Mouse (Mus musculus) heart, adult 2 months (tissue): ENCODE data around the gene Rtbdn. TPM values are rescaled to one million over a fixed set of nuclear protein-coding genes. Genes with fewer than 3 reads are reported as not detected.

Experiments
- DNase-seq, 2 experiments: peaks; one replicate each; pipeline ENCODE4 v3.0.0; 2021
- H3K27ac ChIP-seq: fragments of 200-600 bp; 2 replicates; pipeline ENCODE4 v1.8.1; 2022
- H3K27me3 ChIP-seq: fragments of 200-500 bp; 2 replicates; pipeline ENCODE4 v1.6.1; 2012; ENCODE audit warnings: mild to moderate bottlenecking, low read length, inconsistent platforms, mixed read lengths; ENCODE audit not compliant: control insufficient read depth, insufficient read depth
- H3K36me3 ChIP-seq: fragments of 200-500 bp; 2 replicates; pipeline ENCODE4 v1.6.1; 2012; ENCODE audit warnings: low read length, inconsistent platforms; ENCODE audit not compliant: control insufficient read depth, insufficient read depth
- H3K4me1 ChIP-seq: fragments of 200-500 bp; 2 replicates; pipeline ENCODE4 v1.6.1; 2011; ENCODE audit warnings: low read length; ENCODE audit not compliant: control insufficient read depth, insufficient read depth
- H3K4me3 ChIP-seq: fragments of 200-600 bp; 2 replicates; pipeline ENCODE4 v1.8.1; 2022
- H3K79me2 ChIP-seq: fragments of 200-500 bp; replicated peaks from 2 replicates; pipeline ENCODE4 v1.6.1; 2012; ENCODE audit warnings: mild to moderate bottlenecking, inconsistent platforms, low read length, moderate library complexity, mixed read lengths; ENCODE audit not compliant: control insufficient read depth, insufficient read depth
- H3K9ac ChIP-seq: fragments of 200-500 bp; 2 replicates; pipeline ENCODE4 v1.6.1; 2012; ENCODE audit warnings: low read depth, mild to moderate bottlenecking, control low read depth, inconsistent platforms, low read length, mixed read lengths
- CTCF ChIP-seq: fragments of 200-600 bp; IDR thresholded peaks from 2 replicates; pipeline ENCODE4 v1.8.1; 2022; ENCODE audit warnings: antibody characterized with exemption, mild to moderate bottlenecking, moderate library complexity
- EP300 ChIP-seq: fragments of 200-500 bp; IDR thresholded peaks from 2 replicates; pipeline ENCODE4 v1.6.1; 2011; ENCODE audit warnings: low read depth, low read length, control low read depth; ENCODE audit not compliant: insufficient read depth
- POLR2A ChIP-seq: fragments of 200-500 bp; IDR thresholded peaks from 2 replicates; pipeline ENCODE4 v1.6.1; 2011; ENCODE audit warnings: mild to moderate bottlenecking, low read depth, low read length, control low read depth; ENCODE audit not compliant: insufficient read depth
- WGBS: fragments of 180-500 bp; shearing (Covaris S2); methylation state at CpG from one replicate; pipeline ENCODE4 v1.1.7; 2018; 5-methylcytosine and 5-hydroxymethylcytosine counted together
- intact Hi-C: fragments of 180-260 bp; cut with DNase I; formaldehyde crosslinking; loops from one replicate; pipeline ENCODE4 v1.15.1; 2025
- polyA plus RNA-seq: library from polyadenylated mRNA; depleted of rRNA; stranded (reverse); fragments of >200 nt; gene quantifications from 2 replicates; pipeline ENCODE4 v1.2.3, GENCODE M21; 2012
- total RNA-seq, 2 experiments: library from RNA; stranded (reverse); gene quantifications; 2 replicates each; pipeline ENCODE4 v1.2.3; 2021

Rtbdn gene
- total and polyA plus RNA-seq, 3 experiments, result not detected

- 80% methylated on average over 6 of the region's 6 CpGs for WGBS
- no peak overlapping the region for H3K9ac ChIP-seq
- H3K27me3 ChIP-seq, result peaks cover 4% of the 10 kb centered on the region
- TF ChIP-seq CTCF, result no peak
- no peak for TF ChIP-seq POLR2A
- no peak for TF ChIP-seq EP300
- intact Hi-C loops, result no loop called here
- H3K27ac ChIP-seq, result no peak overlapping the region
- H3K79me2 ChIP-seq, result no peaks in the 10 kb centered on the region
- peaks cover 1% of the 10 kb centered on the region; the same call in 1 of the 2 replicates for H3K4me1 ChIP-seq
- H3K4me3 ChIP-seq, result no peak overlapping the region
- DNase-seq, result no peak
- no peaks in the 10 kb centered on the region for H3K36me3 ChIP-seq
Observed at GRCm38 (mm10) chr8:84910551-84910950, 36.2 kb upstream of the Rtbdn start.

DNA sequence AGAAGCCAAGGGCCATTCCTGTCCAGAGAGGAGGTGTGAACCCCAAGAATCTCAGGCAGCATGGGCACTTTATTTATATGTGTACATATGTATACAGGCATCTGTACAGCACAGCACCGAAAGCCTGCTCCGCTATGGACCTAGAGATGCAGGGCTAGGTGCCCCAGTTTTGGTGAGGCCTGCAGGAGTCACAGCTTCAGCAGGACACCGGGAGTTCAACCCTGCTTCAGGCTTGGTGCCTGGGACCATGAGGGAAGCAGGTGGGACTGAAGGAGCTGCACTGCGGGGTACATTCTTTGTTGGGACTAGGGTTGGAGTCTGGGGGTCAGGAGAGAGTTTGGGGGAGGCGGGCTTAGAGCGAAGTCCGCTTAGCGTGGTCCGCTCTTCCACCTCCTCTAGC is 34.9 kb upstream of the Rtbdn start:
- 89% methylated on average over 9 of the region's 9 CpGs for WGBS
- peaks cover 4% of the 10 kb centered on the region for H3K27me3 ChIP-seq
- H3K79me2 ChIP-seq, result no peaks in the 10 kb centered on the region
- no peak overlapping the region for H3K27ac ChIP-seq
- intact Hi-C loops, result no loop called here
- H3K4me3 ChIP-seq, result no peak overlapping the region
- no peak overlapping the region for H3K9ac ChIP-seq
- peaks cover 1% of the 10 kb centered on the region; the same call in 1 of the 2 replicates for H3K4me1 ChIP-seq
- no peaks in the 10 kb centered on the region for H3K36me3 ChIP-seq
- TF ChIP-seq POLR2A (no peak), CTCF (no peak), EP300 (no peak)
- DNase-seq, result no peak

DNA sequence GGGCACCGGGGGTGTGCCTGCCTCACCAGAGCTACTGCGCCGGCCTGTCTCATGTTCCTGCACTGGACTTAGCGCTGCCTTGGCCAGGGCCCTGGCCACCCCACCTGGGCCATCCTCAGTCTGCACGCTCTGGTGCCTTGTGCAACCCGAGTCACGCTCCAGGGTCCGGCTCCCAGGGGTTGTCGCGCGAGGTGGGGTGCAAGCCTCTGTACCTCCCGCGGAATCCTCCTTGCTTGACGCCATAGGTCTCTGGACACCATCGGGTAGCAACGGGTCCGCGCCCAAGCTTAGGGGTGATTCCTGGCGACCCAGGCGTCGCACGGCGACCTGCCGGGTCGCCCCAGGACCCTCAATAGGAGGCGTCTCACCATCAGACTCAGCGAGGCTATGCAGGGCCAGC is 34.4 kb upstream of the Rtbdn start:
- no peak for DNase-seq
- H3K4me3 ChIP-seq, result peak overlapping the region; percentile 54
- no peak overlapping the region for H3K27ac ChIP-seq
- H3K79me2 ChIP-seq, result no peaks in the 10 kb centered on the region
- intact Hi-C loops, result no loop called here
- no peaks in the 10 kb centered on the region for H3K36me3 ChIP-seq
- TF ChIP-seq POLR2A (no peak), CTCF (no peak), EP300 (no peak)
- H3K4me1 ChIP-seq, result peaks cover 1% of the 10 kb centered on the region; the same call in 1 of the 2 replicates
- 40% methylated on average over 27 of the region's 27 CpGs for WGBS
- no peak overlapping the region for H3K9ac ChIP-seq
- H3K27me3 ChIP-seq, result peaks cover 4% of the 10 kb centered on the region

DNA sequence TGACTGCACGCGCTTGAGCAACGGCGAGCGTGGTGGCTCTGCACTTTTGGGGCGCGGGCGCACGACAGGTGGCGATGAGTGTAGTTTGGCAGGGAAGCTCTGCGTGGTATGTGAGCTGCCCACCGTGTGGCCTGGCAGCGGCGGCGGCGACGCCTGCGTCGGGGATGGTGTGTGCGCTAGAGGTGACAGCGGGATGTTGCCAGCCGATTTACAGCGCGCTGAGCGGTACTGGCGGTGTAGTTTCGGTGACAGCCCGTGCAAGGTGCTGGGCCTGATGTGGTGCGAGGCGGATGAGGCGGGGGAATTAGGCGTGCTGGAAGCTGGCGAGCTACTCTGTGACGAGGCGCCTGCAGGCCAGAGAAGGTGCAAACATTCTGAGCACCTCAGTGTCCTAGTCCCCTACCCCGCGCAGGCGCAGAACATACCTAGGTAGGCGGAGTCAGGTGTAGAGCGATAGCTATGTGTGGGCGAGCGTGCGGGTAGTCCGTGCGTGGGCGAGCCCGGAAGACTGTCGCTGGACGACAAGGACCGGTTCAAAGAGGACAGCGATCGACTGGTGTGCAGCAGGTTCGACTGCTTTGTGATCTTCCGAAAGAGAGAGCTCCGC is 33.8 kb upstream of the Rtbdn start:
- peak overlapping the region; percentile 55 for H3K9ac ChIP-seq
- H3K27me3 ChIP-seq, result peaks cover 4% of the 10 kb centered on the region
- peak overlapping the region; percentile 54 for H3K4me3 ChIP-seq
- WGBS, result 2% methylated on average over 55 of the region's 55 CpGs
- H3K36me3 ChIP-seq, result no peaks in the 10 kb centered on the region
- no peaks in the 10 kb centered on the region for H3K79me2 ChIP-seq
- TF ChIP-seq POLR2A (peak; percentile 45; the same call in 1 of the 2 replicates), EP300 (no peak), CTCF (no peak)
- H3K27ac ChIP-seq, result no peak overlapping the region
- peaks cover 1% of the 10 kb centered on the region; the same call in 1 of the 2 replicates for H3K4me1 ChIP-seq
- intact Hi-C loops, result no loop called here
- peak; percentile 62 to 80 for DNase-seq

- H3K79me2 ChIP-seq, result no peaks in the 10 kb centered on the region
- H3K4me3 ChIP-seq, result peak overlapping the region; percentile 54
- H3K27ac ChIP-seq, result no peak overlapping the region
- intact Hi-C loops, result no loop called here
- no peak for DNase-seq
- WGBS, result 10% methylated on average over 9 of the region's 9 CpGs
- peak overlapping the region; percentile 55 for H3K9ac ChIP-seq
- no peak for TF ChIP-seq CTCF
- no peak for TF ChIP-seq POLR2A
- no peak for TF ChIP-seq EP300
- peaks cover 1% of the 10 kb centered on the region; the same call in 1 of the 2 replicates for H3K4me1 ChIP-seq
- H3K27me3 ChIP-seq, result peaks cover 4% of the 10 kb centered on the region
- no peaks in the 10 kb centered on the region for H3K36me3 ChIP-seq
Observed at GRCm38 (mm10) chr8:84913502-84913900, 33.3 kb upstream of the Rtbdn start.

DNA sequence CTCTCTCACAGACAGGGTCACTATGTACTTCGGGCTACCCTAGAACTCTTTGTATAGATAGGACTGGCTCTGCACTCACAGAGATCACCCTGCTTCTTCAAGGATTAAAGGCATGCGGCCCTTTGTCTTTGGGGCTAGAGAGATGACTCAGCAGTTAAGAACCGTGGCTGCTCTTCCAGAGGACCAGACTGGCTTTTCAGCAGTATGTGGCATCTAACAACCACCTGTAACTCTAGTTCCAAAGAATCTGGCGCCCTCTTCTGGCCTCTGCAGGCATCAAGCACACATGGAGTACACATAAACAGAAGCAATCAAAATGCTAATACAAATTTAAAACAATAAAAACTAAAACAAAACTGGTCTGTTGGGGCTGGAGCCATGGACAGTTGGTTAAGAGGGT is 32.8 kb upstream of the Rtbdn start:
- Histone ChIP-seq H3K36me3 (no peaks in the 10 kb centered on the region), H3K9ac (no peak overlapping the region), H3K27me3 (peaks cover 4% of the 10 kb centered on the region), H3K4me3 (no peak overlapping the region), H3K4me1 (peaks cover 1% of the 10 kb centered on the region; the same call in 1 of the 2 replicates), H3K27ac (no peak overlapping the region), H3K79me2 (no peaks in the 10 kb centered on the region)
- 33% methylated on average over 4 of the region's 4 CpGs for WGBS
- intact Hi-C loops, result no loop called here
- TF ChIP-seq POLR2A, result no peak
- peak; percentile 42 for TF ChIP-seq CTCF
- DNase-seq, result no peak
